Mouse (Mus musculus): Measurements from ENCODE around the gene Gm6993. TPM values are rescaled to one million over a fixed set of nuclear protein-coding genes. Genes with fewer than 3 reads are reported as not detected.

Gm6993 gene
- total RNA-seq, 2 experiments from 2014 or later = not detected

DNA sequence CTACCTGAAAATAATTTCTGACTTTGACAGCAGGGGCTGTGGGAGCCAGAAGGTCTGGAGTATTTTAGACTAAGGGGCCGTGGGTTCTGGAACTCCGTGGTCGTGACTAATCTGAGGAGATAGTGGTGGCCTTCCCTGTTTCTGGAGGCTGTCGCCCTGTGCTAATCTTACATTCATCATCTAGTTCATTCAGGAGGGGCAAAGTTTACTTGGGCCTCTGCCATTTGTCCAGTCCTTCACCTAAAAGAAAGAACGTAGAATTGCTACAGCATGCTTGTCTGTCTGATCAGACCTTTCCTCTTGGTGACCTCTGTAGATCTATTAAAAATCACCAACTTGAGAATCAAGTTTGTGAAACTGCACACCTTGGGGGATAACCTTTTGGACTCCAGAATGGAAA, 41.7 kb downstream of the Gm6993 start:
- intact Hi-C loops (cut with DNase I) = no loop called here
- TF ChIP-seq CTCF (IDR thresholded peaks at IDR 0.05) = no peak
- DNase-seq = no peak
- Histone ChIP-seq H3K27ac (no peak overlapping the region), H3K4me3 (no peak overlapping the region)

DNA sequence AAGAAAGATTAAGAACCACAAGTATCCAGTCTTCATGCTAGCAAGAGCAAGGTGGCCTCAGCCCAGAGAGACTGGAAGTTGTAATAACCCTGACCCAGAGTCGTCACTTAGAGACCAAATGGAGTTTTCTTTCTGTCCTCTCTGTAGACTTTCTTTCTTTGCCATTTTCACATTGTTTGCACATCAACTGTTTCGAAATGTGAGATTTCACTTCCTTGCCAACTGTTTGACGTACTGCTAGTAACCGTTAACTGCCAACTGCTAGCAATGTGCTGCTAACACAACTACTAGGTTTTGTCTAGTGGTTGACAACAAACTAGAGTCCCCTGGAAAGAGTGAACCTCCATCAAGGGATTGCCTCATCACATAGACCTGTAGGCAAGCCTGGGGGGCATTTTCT, 42.6 kb downstream of the Gm6993 start:
- Histone ChIP-seq H3K4me3 (no peak overlapping the region), H3K27ac (no peak overlapping the region)
- no peak for DNase-seq
- intact Hi-C loops (cut with DNase I) = no loop called here
- no peak for TF ChIP-seq CTCF (IDR thresholded peaks at IDR 0.05)

DNA sequence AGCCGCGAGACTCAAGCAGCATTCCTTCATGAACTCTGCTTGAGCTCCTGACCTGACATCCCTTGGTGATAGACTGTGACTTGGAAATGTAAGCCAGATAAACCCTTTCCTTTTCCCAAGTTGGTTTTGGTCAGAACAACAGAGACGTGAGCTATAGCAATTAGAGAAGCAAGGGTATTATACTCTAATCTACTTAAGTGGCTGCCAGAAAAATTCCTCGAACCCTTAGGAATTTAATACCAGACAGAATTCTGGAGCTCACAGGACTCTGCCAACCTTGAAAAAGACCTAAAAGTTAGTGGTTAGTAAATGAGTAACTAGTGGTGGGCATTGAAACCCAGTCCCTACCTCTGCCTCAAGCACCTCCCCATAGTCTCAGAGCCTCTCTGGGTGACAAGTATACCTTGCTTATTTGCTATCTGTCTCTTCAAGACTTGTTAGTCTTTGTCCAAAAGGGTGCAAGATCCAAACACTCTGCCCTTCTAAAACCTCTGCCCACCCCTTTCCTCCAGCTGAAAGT, 43.1 kb downstream of the Gm6993 start:
- no peak for DNase-seq
- intact Hi-C loops (cut with DNase I) = no loop called here
- H3K27ac ChIP-seq = no peak overlapping the region
- TF ChIP-seq CTCF (IDR thresholded peaks at IDR 0.05) = no peak
- H3K4me3 ChIP-seq = no peak overlapping the region

DNA sequence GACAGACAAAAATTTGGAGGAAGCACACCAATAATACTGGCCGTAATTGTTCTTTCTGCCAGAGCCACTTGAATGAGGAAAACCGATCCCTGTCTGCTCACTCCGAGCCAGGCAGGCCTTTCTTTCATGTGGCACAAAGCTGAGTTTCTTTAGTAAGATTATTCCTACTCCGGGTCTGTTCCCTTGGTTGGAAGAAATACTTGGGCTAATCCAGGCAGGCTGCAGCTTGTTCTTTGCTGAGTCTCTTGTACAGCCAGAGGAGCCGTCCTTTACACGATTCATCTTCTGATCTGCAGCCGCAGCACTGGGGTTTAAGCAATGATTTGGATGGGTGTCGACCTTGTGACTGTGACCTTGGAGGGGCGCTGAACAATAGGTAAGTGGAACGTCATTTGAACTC, 48.5 kb downstream of the Gm6993 start:
- no peak overlapping the region for H3K4me3 ChIP-seq
- no peak overlapping the region for H3K27ac ChIP-seq
- no peak for TF ChIP-seq CTCF (IDR thresholded peaks at IDR 0.05)
- intact Hi-C loops (cut with DNase I) = no loop called here
- DNase-seq = no peak

Other genes starting within 250 kb of the Gm6993 start
- gene Fam110c, start 166.9 kb upstream of the Gm6993 start, total RNA-seq (2021) = not detected
- 10 to 100 TPM; 12.9 to 15.9 TPM for gene Lamb1, start 24.5 kb downstream of the Gm6993 start, total RNA-seq (2021)
- gene Dld, start 110.7 kb downstream of the Gm6993 start, total RNA-seq (2021) = 100 to 1,000 TPM; 181 to 256 TPM
- gene Slc26a3, start 150.1 kb downstream of the Gm6993 start, total RNA-seq (2021) = not detected

All from gastrocnemius, adult 2 months (tissue).